Mouse (Mus musculus): Measurements from ENCODE around the gene Cfap73. TPM values are rescaled to one million over a fixed set of nuclear protein-coding genes. Genes with fewer than 3 reads are reported as not detected.
A peak's percentile ranks its signal among the peaks of the same experiment; 100 is the strongest.

Gene Cfap73
- total and polyA plus RNA-seq, 3 experiments: 0.25 TPM; not detected in 2

GRCm38 (mm10) chr5:120648569-120649373 is 14.7 kb upstream of the Cfap73 start, which contains the start of gene Rasal1 (continued):
- TF ChIP-seq POLR2AphosphoS5 (IDR thresholded peaks at IDR 0.05; ENCODE audit: borderline replicate concordance, low read depth, low read length) (no peak), MXI1 (IDR thresholded peaks at IDR 0.05; ENCODE audit: low read depth, low read length) (peak; percentile 73; the same call in 1 of the 2 replicates), ZNF384 (IDR thresholded peaks at IDR 0.05; ENCODE audit: low read depth, low read length) (no peak), MYC (IDR thresholded peaks at IDR 0.05; ENCODE audit: low read depth, low read length) (no peak), KAT2A (conservative IDR thresholded peaks at IDR 0.05; ENCODE audit: low read depth, low read length) (no peak), NRF1 (IDR thresholded peaks at IDR 0.05; ENCODE audit: insufficient read depth, low read depth, low read length, poor library complexity, severe bottlenecking) (0 out of 2 replicates have a peak, but pooled peaks have one; percentile 19), GABPA (IDR thresholded peaks at IDR 0.05; ENCODE audit: low read depth, low read length) (no peak), ETS1 (IDR thresholded peaks at IDR 0.05; ENCODE audit: low read depth, low read length) (peak; percentile 92), CHD2 (IDR thresholded peaks at IDR 0.05; ENCODE audit: low read length) (peak; percentile 51), SIN3A (IDR thresholded peaks at IDR 0.05; ENCODE audit: low read length) (peak; percentile 71; the same call in 1 of the 2 replicates), MAFK (IDR thresholded peaks at IDR 0.05; ENCODE audit: borderline replicate concordance, low read depth, low read length) (peak; percentile 81; the same call in 1 of the 2 replicates), TAL1 (IDR thresholded peaks at IDR 0.05; ENCODE audit: low read length) (peak; percentile 80), ZMIZ1 (IDR thresholded peaks at IDR 0.05; ENCODE audit: low read depth, low read length) (no peak), BHLHE40 (IDR thresholded peaks at IDR 0.05; ENCODE audit: borderline replicate concordance, low read depth, low read length) (peak; percentile 74), EP300 (IDR thresholded peaks at IDR 0.05; ENCODE audit: low read depth in 1 of 2, low read length in 2 of 2) (peak; percentile 84 to 95), ZKSCAN1 (IDR thresholded peaks at IDR 0.05; ENCODE audit: low read depth, low read length) (no peak), SMC3 (IDR thresholded peaks at IDR 0.05; ENCODE audit: low read depth, low read length) (peak; percentile 40), MEF2A (IDR thresholded peaks at IDR 0.05; ENCODE audit: extremely low read depth, insufficient replicate concordance, low read depth, low read length, poor library complexity, severe bottlenecking) (peak; percentile 66; the same call in 1 of the 2 replicates), CTCF (IDR thresholded peaks at IDR 0.05 in 2 of 3, conservative IDR thresholded peaks at IDR 0.05 in 1 of 3; ENCODE audit: control insufficient read depth in 1 of 3, insufficient read depth in 1 of 3, low read depth in 2 of 3, low read length in 3 of 3, poor library complexity in 1 of 3, severe bottlenecking in 1 of 3) (peak; percentile 52 to 97 (median 52); a peak in 5 of 6 replicates), CHD1 (IDR thresholded peaks at IDR 0.05; ENCODE audit: low read depth, low read length) (no peak), TCF12 (IDR thresholded peaks at IDR 0.05; ENCODE audit: low read depth, low read length) (peak; percentile 95)

Data from MEL (cell line).